ENCODE assay signal across 21 mouse cellular contexts in genomic region chr8:10891906-10892305, GRCm38 (mm10).
A peak's percentile ranks its signal among the peaks of the same experiment; 100 is the strongest.
DNase-seq lines count a peak whose midpoint lies in the region; ATAC-seq lines count a peak whose summit lies in the region.
"Had no signal": no experiment of that assay in that cellular context is flagged by ENCODE, and none has a peak within 500 bp of the region (broad histone marks: within the 10 kb centered on the region; RNA-seq: fewer than 3 reads in every experiment).

No protein-coding gene starts in this region.

- H3K36me3 ChIP-seq in kidney, embryonic 14.5 days (ENCODE audit: control insufficient read depth, insufficient read depth, low read length), result no peaks in the 10 kb centered on the region
- no peaks in the 10 kb centered on the region for H3K36me3 ChIP-seq in kidney, embryonic 15.5 days
- no peaks in the 10 kb centered on the region for H3K36me3 ChIP-seq in liver, embryonic 16.5 days (ENCODE audit: control insufficient read depth, insufficient read depth)
- no peaks in the 10 kb centered on the region for H3K36me3 ChIP-seq in liver, embryonic 11.5 days (ENCODE audit: control insufficient read depth, insufficient read depth, low read length)
- H3K36me3 ChIP-seq: embryonic facial prominence, embryonic 15.5 days; forebrain, embryonic 10.5 days; heart, embryonic 13.5 days had no signal

- no peak overlapping the region for H3K4me3 ChIP-seq in kidney, embryonic 14.5 days (ENCODE audit: low read length)
- no peak overlapping the region for H3K4me3 ChIP-seq in kidney, embryonic 15.5 days (replicated peaks)
- no peak overlapping the region for H3K4me3 ChIP-seq in liver, embryonic 16.5 days (ENCODE audit: low read depth, low read length)
- no peak overlapping the region for H3K4me3 ChIP-seq in liver, embryonic 11.5 days (ENCODE audit: low read depth, low read length)
- H3K4me3 ChIP-seq: embryonic facial prominence, embryonic 15.5 days; erythroblast, embryonic 14.5 days; forebrain, embryonic 10.5 days; gastrocnemius, adult 2 months; heart, embryonic 13.5 days had no signal

- no peak overlapping the region for H3K4me2 ChIP-seq in kidney, embryonic 14.5 days (replicated peaks; ENCODE audit: low read depth, low read length)
- no peak overlapping the region for H3K4me2 ChIP-seq in kidney, embryonic 15.5 days
- no peak overlapping the region for H3K4me2 ChIP-seq in liver, embryonic 16.5 days (ENCODE audit: low read depth, low read length)
- H3K4me2 ChIP-seq in liver, embryonic 11.5 days, result no peak overlapping the region
- H3K4me2 ChIP-seq: embryonic facial prominence, embryonic 15.5 days; heart, embryonic 13.5 days had no signal

- H3K9me3 ChIP-seq in kidney, embryonic 14.5 days (ENCODE audit: control insufficient read depth, low read length), result no peaks in the 10 kb centered on the region
- H3K9me3 ChIP-seq in kidney, embryonic 15.5 days (replicated peaks), result no peaks in the 10 kb centered on the region
- no peaks in the 10 kb centered on the region for H3K9me3 ChIP-seq in liver, embryonic 16.5 days (replicated peaks; ENCODE audit: control insufficient read depth, low read length)
- H3K9me3 ChIP-seq in liver, embryonic 11.5 days (ENCODE audit: control insufficient read depth, low read length), result no peaks in the 10 kb centered on the region
- H3K9me3 ChIP-seq: embryonic facial prominence, embryonic 15.5 days; forebrain, embryonic 10.5 days; heart, embryonic 13.5 days had no signal

- H3K4me1 ChIP-seq in kidney, embryonic 14.5 days (ENCODE audit: control insufficient read depth, insufficient read depth, low read length), result no peaks in the 10 kb centered on the region
- 0 out of 2 replicates have a peak, but pooled peaks cover 2% of the 10 kb centered on the region for H3K4me1 ChIP-seq in kidney, embryonic 15.5 days
- no peaks in the 10 kb centered on the region for H3K4me1 ChIP-seq in liver, embryonic 16.5 days (ENCODE audit: control insufficient read depth, low read depth, low read length)
- peaks cover 5% of the 10 kb centered on the region; the same call in 1 of the 2 replicates for H3K4me1 ChIP-seq in liver, embryonic 11.5 days (replicated peaks; ENCODE audit: control insufficient read depth, insufficient read depth, low read length)
- H3K4me1 ChIP-seq: embryonic facial prominence, embryonic 15.5 days had no signal

- 0 out of 2 replicates have a peak, but pooled peaks cover 4% of the 10 kb centered on the region for H3K27me3 ChIP-seq in kidney, embryonic 14.5 days (ENCODE audit: control insufficient read depth, insufficient read depth, low read length)
- H3K27me3 ChIP-seq in kidney, embryonic 15.5 days, result peaks cover 25% of the 10 kb centered on the region
- H3K27me3 ChIP-seq in liver, embryonic 16.5 days (ENCODE audit: control insufficient read depth, insufficient read depth, low read depth, low read length), result no peaks in the 10 kb centered on the region
- H3K27me3 ChIP-seq in liver, embryonic 11.5 days (replicated peaks; ENCODE audit: control insufficient read depth, insufficient read depth, low read length), result no peaks in the 10 kb centered on the region; the same call in 1 of the 2 replicates
- H3K27me3 ChIP-seq: embryonic facial prominence, embryonic 15.5 days had no signal

- no peak overlapping the region for H3K27ac ChIP-seq in kidney, embryonic 14.5 days (ENCODE audit: low read depth, low read length)
- no peak overlapping the region for H3K27ac ChIP-seq in kidney, embryonic 15.5 days
- no peak overlapping the region for H3K27ac ChIP-seq in liver, embryonic 16.5 days (ENCODE audit: low read length)
- no peak overlapping the region for H3K27ac ChIP-seq in liver, embryonic 11.5 days (ENCODE audit: low read depth, low read length)
- H3K27ac ChIP-seq: embryonic facial prominence, embryonic 15.5 days; forebrain, embryonic 10.5 days; gastrocnemius, adult 2 months; heart, embryonic 13.5 days had no signal

- WGBS in kidney, embryonic 14.5 days, result 97% methylated on average over 2 of the region's 2 CpGs
- WGBS in kidney, embryonic 15.5 days, result 91% methylated on average over 2 of the region's 2 CpGs
- 65% methylated on average over 2 of the region's 2 CpGs for WGBS in liver, embryonic 16.5 days (ENCODE audit: insufficient replicate concordance)
- 87% methylated on average over 2 of the region's 2 CpGs for WGBS in liver, embryonic 11.5 days

- no peak for ATAC-seq in kidney, embryonic 14.5 days (ENCODE audit: low FRiP score, low TSS enrichment)
- ATAC-seq in kidney, embryonic 15.5 days (replicated peaks; ENCODE audit: low FRiP score), result no peak
- ATAC-seq in liver, embryonic 16.5 days (ENCODE audit: low read depth), result peak; percentile 48
- no peak for ATAC-seq in liver, embryonic 11.5 days (replicated peaks; ENCODE audit: low FRiP score)
- ATAC-seq: forebrain, embryonic 14.5 days had no signal

- no peak overlapping the region for H3K9ac ChIP-seq in kidney, embryonic 14.5 days (ENCODE audit: low read depth, low read length)
- H3K9ac ChIP-seq in kidney, embryonic 15.5 days, result no peak overlapping the region
- no peak overlapping the region for H3K9ac ChIP-seq in liver, embryonic 16.5 days (ENCODE audit: low read depth, low read length)
- no peak overlapping the region for H3K9ac ChIP-seq in liver, embryonic 11.5 days (ENCODE audit: low read depth, low read length)
- H3K9ac ChIP-seq: embryonic facial prominence, embryonic 15.5 days; heart, embryonic 13.5 days had no signal

- DNase-seq in kidney, adult 11 months, result peak; percentile 63
- peak; percentile 71 for DNase-seq in kidney, adult 9 months
- no peak for DNase-seq in liver, embryonic 11.5 days (ENCODE audit: low spot score)
- no peak for DNase-seq in right cerebral cortex, postnatal 4 days
- DNase-seq: adrenal gland, postnatal 10 days; cerebellum, adult 11 months; cerebellum, adult 8-10 months; cerebellum, postnatal 14 days; embryo, embryonic 11 days; gastrocnemius, adult 2 months; gastrocnemius, postnatal 36 days; heart, adult 11 months; heart, postnatal 36 days had no signal

Comparison
In these comparisons a context has a peak if more than half of its experiments do, and no peak if none do; other contexts are left out.
1. DNase-seq: peak in kidney, adult 11 months (single experiment) and kidney, adult 9 months (single experiment); none in liver, embryonic 11.5 days (single experiment) and right cerebral cortex, postnatal 4 days (single experiment).